Mouse (Mus musculus): ENCODE data around the gene Plch1. TPM values are rescaled to one million over a fixed set of nuclear protein-coding genes. Genes with fewer than 3 reads are reported as not detected.

Gene Plch1
- polyA plus RNA-seq, 1 experiment from 2014 or later, result 5.4 TPM

GRCm38 (mm10) chr3:63871249-63871648, 28.0 kb downstream of the Plch1 start:
- H3K9ac ChIP-seq (ENCODE audit: low read depth, low read length), result no peak overlapping the region
- no peaks in the 10 kb centered on the region for H3K27me3 ChIP-seq (replicated peaks; ENCODE audit: control insufficient read depth, insufficient read depth, low read length)

GRCm38 (mm10) chr3:63868285-63868684, 31.0 kb downstream of the Plch1 start:
- Histone ChIP-seq H3K27me3 (replicated peaks; ENCODE audit: control insufficient read depth, insufficient read depth, low read length) (no peaks in the 10 kb centered on the region), H3K9ac (ENCODE audit: low read depth, low read length) (no peak overlapping the region), H3K27ac (ENCODE audit: low read length) (no peak overlapping the region), H3K4me1 (ENCODE audit: control insufficient read depth, insufficient read depth, low read length) (no peaks in the 10 kb centered on the region), H3K9me3 (ENCODE audit: control insufficient read depth, low read length) (no peaks in the 10 kb centered on the region), H3K4me2 (ENCODE audit: low read depth, low read length) (no peak overlapping the region), H3K4me3 (ENCODE audit: low read length) (no peak overlapping the region), H3K36me3 (ENCODE audit: control insufficient read depth, insufficient read depth, low read length) (no peaks in the 10 kb centered on the region)
- WGBS, result 56% methylated on average over 1 of the region's 1 CpGs
- no peak for ATAC-seq

More at GRCm38 (mm10) chr3:63871249-63871648, 28.0 kb downstream of the Plch1 start:
- Histone ChIP-seq H3K27ac (ENCODE audit: low read length) (no peak overlapping the region), H3K9me3 (ENCODE audit: control insufficient read depth, low read length) (no peaks in the 10 kb centered on the region), H3K36me3 (ENCODE audit: control insufficient read depth, insufficient read depth, low read length) (no peaks in the 10 kb centered on the region), H3K4me3 (ENCODE audit: low read length) (no peak overlapping the region), H3K4me2 (ENCODE audit: low read depth, low read length) (no peak overlapping the region), H3K4me1 (ENCODE audit: control insufficient read depth, insufficient read depth, low read length) (no peaks in the 10 kb centered on the region)
- 37% methylated on average over 2 of the region's 2 CpGs for WGBS
- no peak for ATAC-seq

DNA sequence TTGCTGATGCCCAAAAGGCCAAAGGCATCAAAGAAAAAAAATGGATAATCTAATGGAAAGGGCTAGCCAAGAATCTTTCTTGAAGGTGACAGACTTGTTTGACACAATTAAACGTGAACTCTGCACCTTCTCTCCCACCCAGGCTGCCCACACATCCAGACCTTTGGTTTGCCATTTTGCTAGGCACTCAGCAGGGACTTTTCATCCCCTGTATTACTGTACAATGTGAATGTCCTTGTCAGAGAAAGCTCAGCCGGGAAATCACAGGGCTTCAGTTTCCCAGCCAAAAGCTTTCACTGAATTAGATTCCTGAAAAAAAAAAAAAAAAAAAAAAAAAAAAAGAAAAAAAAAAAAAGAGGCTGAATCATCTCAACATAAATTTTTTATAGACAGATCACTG, 34.2 kb downstream of the Plch1 start:
- H3K9me3 ChIP-seq (ENCODE audit: control insufficient read depth, low read length), result no peaks in the 10 kb centered on the region
- 56% methylated on average over 2 of the region's 2 CpGs for whole genome bisulfite sequencing
- no peak overlapping the region for H3K4me3 ChIP-seq (ENCODE audit: low read length)
- no peak overlapping the region for H3K27ac ChIP-seq (ENCODE audit: low read length)
- no peak overlapping the region for H3K9ac ChIP-seq (ENCODE audit: low read depth, low read length)
- no peaks in the 10 kb centered on the region for H3K4me1 ChIP-seq (ENCODE audit: control insufficient read depth, insufficient read depth, low read length)
- H3K27me3 ChIP-seq (replicated peaks; ENCODE audit: control insufficient read depth, insufficient read depth, low read length), result no peaks in the 10 kb centered on the region
- no peaks in the 10 kb centered on the region for H3K36me3 ChIP-seq (ENCODE audit: control insufficient read depth, insufficient read depth, low read length)
- H3K4me2 ChIP-seq (ENCODE audit: low read depth, low read length), result no peak overlapping the region
- no peak for ATAC-seq

DNA sequence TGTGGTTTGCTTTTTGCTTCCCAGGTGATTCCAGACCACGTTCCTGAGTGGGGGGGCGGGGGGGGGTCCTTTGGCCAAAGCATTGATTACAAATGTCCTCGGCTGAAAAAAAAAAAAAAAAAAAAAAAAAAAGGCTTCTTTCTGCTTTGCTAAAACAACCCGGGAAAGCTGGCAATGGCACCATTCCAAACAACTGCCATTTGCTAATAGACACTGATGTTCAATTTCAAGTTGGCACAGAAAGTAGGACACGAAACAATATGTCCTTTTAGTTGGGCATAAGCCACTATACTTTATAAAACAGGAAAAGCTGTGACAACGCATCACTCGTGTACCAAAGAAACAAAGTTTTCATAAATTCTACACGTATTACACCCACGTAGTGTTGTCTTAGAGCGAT, 36.6 kb downstream of the Plch1 start:
- H3K9ac ChIP-seq (ENCODE audit: low read depth, low read length), result no peak overlapping the region

GRCm38 (mm10) chr3:63852828-63853227, 46.4 kb downstream of the Plch1 start:
- H3K9me3 ChIP-seq (ENCODE audit: control insufficient read depth, low read length), result no peaks in the 10 kb centered on the region

More for the DNA sequence above, 36.6 kb downstream of the Plch1 start:
- Histone ChIP-seq H3K27ac (ENCODE audit: low read length) (no peak overlapping the region), H3K4me1 (ENCODE audit: control insufficient read depth, insufficient read depth, low read length) (no peaks in the 10 kb centered on the region), H3K4me3 (ENCODE audit: low read length) (no peak overlapping the region), H3K27me3 (replicated peaks; ENCODE audit: control insufficient read depth, insufficient read depth, low read length) (no peaks in the 10 kb centered on the region), H3K36me3 (ENCODE audit: control insufficient read depth, insufficient read depth, low read length) (no peaks in the 10 kb centered on the region), H3K4me2 (ENCODE audit: low read depth, low read length) (no peak overlapping the region), H3K9me3 (ENCODE audit: control insufficient read depth, low read length) (no peaks in the 10 kb centered on the region)
- no peak for ATAC-seq
- 78% methylated on average over 10 of the region's 10 CpGs for WGBS

DNA sequence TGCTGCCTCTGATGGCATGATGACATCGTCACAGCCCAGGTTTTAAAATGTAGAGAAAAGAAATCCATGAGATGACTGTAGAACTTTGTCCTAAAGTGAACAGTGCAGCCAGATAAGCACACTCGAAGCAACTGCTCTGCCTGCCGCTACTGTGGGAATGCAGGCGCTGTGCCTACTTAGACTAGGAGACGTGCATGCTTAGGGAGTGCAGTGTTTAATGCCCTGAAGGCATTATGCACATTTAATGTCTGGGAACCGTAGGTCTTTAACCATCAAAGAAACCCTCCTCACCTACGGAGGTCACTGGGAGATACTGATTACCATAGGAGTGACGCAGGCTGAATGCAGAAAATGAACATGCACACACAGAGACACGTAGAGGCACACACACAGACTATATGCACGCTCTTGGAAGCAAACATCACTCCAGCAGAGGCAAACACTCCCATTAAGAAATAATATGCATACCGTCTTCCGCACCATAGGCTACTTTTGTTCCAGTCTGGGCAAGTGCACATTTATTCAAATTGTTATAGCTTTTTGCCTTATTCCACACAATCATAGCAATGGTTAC, 48.1 kb downstream of the Plch1 start:
- Histone ChIP-seq H3K27ac (ENCODE audit: low read length) (0 out of 2 replicates have a peak overlapping the region, but pooled peaks have one; percentile 6), H3K4me2 (ENCODE audit: low read depth, low read length) (no peak overlapping the region), H3K9me3 (ENCODE audit: control insufficient read depth, low read length) (no peaks in the 10 kb centered on the region), H3K4me3 (ENCODE audit: low read length) (no peak overlapping the region), H3K36me3 (ENCODE audit: control insufficient read depth, insufficient read depth, low read length) (no peaks in the 10 kb centered on the region), H3K9ac (ENCODE audit: low read depth, low read length) (no peak overlapping the region), H3K27me3 (replicated peaks; ENCODE audit: control insufficient read depth, insufficient read depth, low read length) (no peaks in the 10 kb centered on the region), H3K4me1 (ENCODE audit: control insufficient read depth, insufficient read depth, low read length) (no peaks in the 10 kb centered on the region)
- 64% methylated on average over 12 of the region's 12 CpGs for WGBS
- peak; percentile 79 for ATAC-seq

More at GRCm38 (mm10) chr3:63852828-63853227, 46.4 kb downstream of the Plch1 start:
- Histone ChIP-seq H3K4me1 (ENCODE audit: control insufficient read depth, insufficient read depth, low read length) (no peaks in the 10 kb centered on the region), H3K27ac (ENCODE audit: low read length) (no peak overlapping the region), H3K4me3 (ENCODE audit: low read length) (no peak overlapping the region), H3K27me3 (replicated peaks; ENCODE audit: control insufficient read depth, insufficient read depth, low read length) (no peaks in the 10 kb centered on the region), H3K4me2 (ENCODE audit: low read depth, low read length) (no peak overlapping the region), H3K36me3 (ENCODE audit: control insufficient read depth, insufficient read depth, low read length) (no peaks in the 10 kb centered on the region), H3K9ac (ENCODE audit: low read depth, low read length) (no peak overlapping the region)
- WGBS, result 65% methylated on average over 5 of the region's 5 CpGs
- ATAC-seq, result no peak

DNA sequence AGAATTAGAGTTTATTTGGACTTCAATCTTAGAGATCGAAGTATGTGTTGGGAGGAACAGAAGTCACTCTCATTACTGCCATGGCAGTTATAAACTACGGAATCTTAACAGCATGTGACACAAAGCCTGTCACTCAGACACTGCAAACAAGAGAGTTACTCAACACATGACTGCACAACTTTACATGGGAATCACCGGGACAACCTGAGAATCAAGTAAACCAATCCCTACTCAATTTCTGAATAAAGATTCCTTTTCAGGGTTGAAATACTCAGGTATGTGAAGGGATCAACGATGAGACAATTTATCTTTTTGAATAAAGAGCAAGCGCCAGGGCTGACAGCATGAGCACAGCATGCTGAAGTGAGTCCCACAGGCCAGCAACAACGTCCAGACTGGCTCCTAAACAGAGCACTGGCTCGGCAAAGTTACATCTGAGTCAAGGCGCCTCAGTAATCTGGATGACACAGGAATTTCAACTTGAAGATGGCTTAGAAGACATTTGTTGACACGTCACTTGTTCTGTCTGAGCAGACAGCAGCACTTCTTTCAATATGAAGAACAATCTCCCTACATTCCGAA, 49.4 kb downstream of the Plch1 start:
- H3K4me3 ChIP-seq (ENCODE audit: low read length), result no peak overlapping the region

DNA sequence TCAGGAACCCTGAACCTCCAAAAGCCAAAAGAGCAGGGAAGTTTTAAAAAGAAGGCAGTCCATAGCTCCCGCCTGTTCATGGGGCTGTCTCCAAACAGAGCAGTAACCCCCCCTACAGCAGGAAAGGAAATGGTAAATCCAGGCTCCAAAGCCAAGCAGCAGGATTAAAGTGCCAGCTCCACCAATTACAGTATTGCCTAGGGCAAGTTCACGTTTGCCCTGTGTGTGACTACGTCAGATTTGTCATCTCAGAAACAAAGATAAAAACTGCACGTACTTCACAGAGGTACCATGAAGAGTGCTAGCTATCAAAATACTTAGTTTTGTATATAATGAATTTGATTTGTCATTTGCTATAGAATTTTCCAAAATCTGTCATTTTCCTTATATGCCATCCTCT, 55.1 kb downstream of the Plch1 start:
- no peak for ATAC-seq
- Histone ChIP-seq H3K4me2 (ENCODE audit: low read depth, low read length) (no peak overlapping the region), H3K36me3 (ENCODE audit: control insufficient read depth, insufficient read depth, low read length) (no peaks in the 10 kb centered on the region), H3K4me3 (ENCODE audit: low read length) (no peak overlapping the region), H3K9me3 (ENCODE audit: control insufficient read depth, low read length) (no peaks in the 10 kb centered on the region), H3K27me3 (replicated peaks; ENCODE audit: control insufficient read depth, insufficient read depth, low read length) (no peaks in the 10 kb centered on the region), H3K27ac (ENCODE audit: low read length) (no peak overlapping the region), H3K4me1 (ENCODE audit: control insufficient read depth, insufficient read depth, low read length) (no peaks in the 10 kb centered on the region), H3K9ac (ENCODE audit: low read depth, low read length) (no peak overlapping the region)
- WGBS, result 60% methylated on average over 4 of the region's 4 CpGs

More for the DNA sequence above, 49.4 kb downstream of the Plch1 start:
- no peak overlapping the region for H3K27ac ChIP-seq (ENCODE audit: low read length)
- H3K4me2 ChIP-seq (ENCODE audit: low read depth, low read length), result no peak overlapping the region
- no peaks in the 10 kb centered on the region for H3K36me3 ChIP-seq (ENCODE audit: control insufficient read depth, insufficient read depth, low read length)
- H3K9ac ChIP-seq (ENCODE audit: low read depth, low read length), result no peak overlapping the region
- H3K27me3 ChIP-seq (replicated peaks; ENCODE audit: control insufficient read depth, insufficient read depth, low read length), result no peaks in the 10 kb centered on the region
- ATAC-seq, result peak; percentile 78
- no peaks in the 10 kb centered on the region for H3K4me1 ChIP-seq (ENCODE audit: control insufficient read depth, insufficient read depth, low read length)
- 51% methylated on average over 10 of the region's 10 CpGs for WGBS
- H3K9me3 ChIP-seq (ENCODE audit: control insufficient read depth, low read length), result no peaks in the 10 kb centered on the region

GRCm38 (mm10) chr3:63842436-63842835, 56.8 kb downstream of the Plch1 start:
- no peak for ATAC-seq
- Histone ChIP-seq H3K4me2 (ENCODE audit: low read depth, low read length) (no peak overlapping the region), H3K27ac (ENCODE audit: low read length) (no peak overlapping the region), H3K27me3 (replicated peaks; ENCODE audit: control insufficient read depth, insufficient read depth, low read length) (no peaks in the 10 kb centered on the region), H3K4me3 (ENCODE audit: low read length) (no peak overlapping the region), H3K4me1 (ENCODE audit: control insufficient read depth, insufficient read depth, low read length) (peaks cover 6% of the 10 kb centered on the region; the same call in 1 of the 2 replicates), H3K36me3 (ENCODE audit: control insufficient read depth, insufficient read depth, low read length) (no peaks in the 10 kb centered on the region), H3K9me3 (ENCODE audit: control insufficient read depth, low read length) (no peaks in the 10 kb centered on the region), H3K9ac (ENCODE audit: low read depth, low read length) (no peak overlapping the region)
- 44% methylated on average over 4 of the region's 4 CpGs for WGBS
